Mouse (Mus musculus) MEL (cell line): Measurements from ENCODE around the gene Tead1. TPM values are rescaled to one million over a fixed set of nuclear protein-coding genes. Genes with fewer than 3 reads are reported as not detected.

Experiments used
- DNase-seq: peaks from one replicate; pipeline ENCODE4 v3.0.0; 2011; ENCODE audit warnings: low read depth, low spot score
- H3K27ac ChIP-seq: 2 replicates; pipeline ENCODE4 v1.5.1; 2012; ENCODE audit warnings: low read depth, mild to moderate bottlenecking, control low read depth, low read length, moderate library complexity; ENCODE audit not compliant: control insufficient read depth
- H3K27me3 ChIP-seq, 2 experiments: fragments of 150-350 bp in 1 of 2; sonication (generic) in 1 of 2; 2 replicates each; pipeline ENCODE4 v1.6.1; 2012; ENCODE audit warnings: low read length in 2 of 2, mild to moderate bottlenecking in 2 of 2, improper control_type of control experiment in 1 of 2, moderate library complexity in 1 of 2; ENCODE audit not compliant: insufficient read depth in 2 of 2, control insufficient read depth in 1 of 2
- H3K36me3 ChIP-seq, 2 experiments: 2 replicates each; pipeline ENCODE4 v1.6.1; 2012 to 2014; ENCODE audit warnings: low read length in 2 of 2, improper control_type of control experiment in 1 of 2, inconsistent platforms in 1 of 2, mild to moderate bottlenecking in 1 of 2; ENCODE audit not compliant: insufficient read depth in 2 of 2, control insufficient read depth in 1 of 2
- H3K4me1 ChIP-seq, 2 experiments: fragments of 150-350 bp in 1 of 2; sonication (generic) in 1 of 2; 2 replicates each; pipeline ENCODE4 v1.6.1; 2012; ENCODE audit warnings: low read length in 2 of 2, improper control_type of control experiment in 1 of 2, mild to moderate bottlenecking in 1 of 2; ENCODE audit not compliant: insufficient read depth in 2 of 2, control insufficient read depth in 1 of 2
- H3K4me3 ChIP-seq, 2 experiments: fragments of 150-350 bp in 1 of 2; sonication (generic) in 1 of 2; 2 replicates each; pipeline ENCODE4 v1.5.1; 2012; ENCODE audit warnings: low read depth in 2 of 2, low read length in 2 of 2, mild to moderate bottlenecking in 2 of 2, moderate library complexity in 2 of 2, control low read depth in 1 of 2, improper control_type of control experiment in 1 of 2; ENCODE audit not compliant: control insufficient read depth in 1 of 2, insufficient read depth in 1 of 2
- H3K79me2 ChIP-seq: 2 replicates; pipeline ENCODE4 v1.6.1; 2012; ENCODE audit warnings: mild to moderate bottlenecking, low read length, moderate library complexity; ENCODE audit not compliant: control insufficient read depth, poor library complexity, insufficient read depth
- H3K9ac ChIP-seq: 2 replicates; pipeline ENCODE4 v1.6.1; 2012; ENCODE audit warnings: low read depth, mild to moderate bottlenecking, control low read depth, low read length, moderate library complexity; ENCODE audit not compliant: control insufficient read depth, poor library complexity, severe bottlenecking
- H3K9me3 ChIP-seq: fragments of 150-350 bp; sonication (generic); replicated peaks from 2 replicates; pipeline ENCODE4 v1.6.1; 2012; ENCODE audit warnings: mild to moderate bottlenecking, low read length, improper control_type of control experiment, moderate library complexity; ENCODE audit not compliant: insufficient read depth
- CHD1 ChIP-seq: IDR thresholded peaks from 2 replicates; pipeline ENCODE4 v1.6.1; 2012; ENCODE audit warnings: low read depth, mild to moderate bottlenecking, inconsistent platforms, low read length, improper control_type of control experiment
- E2F4 ChIP-seq: IDR thresholded peaks from 2 replicates; pipeline ENCODE4 v1.6.1; 2011; ENCODE audit warnings: low read depth, low read length, improper control_type of control experiment, borderline replicate concordance
- ETS1 ChIP-seq: IDR thresholded peaks from 2 replicates; pipeline ENCODE4 v1.6.1; 2012; ENCODE audit warnings: low read depth, mild to moderate bottlenecking, inconsistent platforms, low read length, improper control_type of control experiment, moderate library complexity
- GATA1 ChIP-seq: IDR thresholded peaks from 2 replicates; pipeline ENCODE4 v1.6.1; 2011; ENCODE audit warnings: low read depth, low read length, improper control_type of control experiment
- HCFC1 ChIP-seq: IDR thresholded peaks from 2 replicates; pipeline ENCODE4 v1.6.1; 2012; ENCODE audit warnings: low read depth, mild to moderate bottlenecking, inconsistent platforms, low read length, improper control_type of control experiment, moderate library complexity
- KAT2A ChIP-seq: conservative IDR thresholded peaks from 2 replicates; pipeline ENCODE4 v1.6.1; 2012; ENCODE audit warnings: low read depth, low read length, improper control_type of control experiment, inconsistent platforms
- MAFK ChIP-seq: IDR thresholded peaks from 2 replicates; pipeline ENCODE4 v1.6.1; 2011; ENCODE audit warnings: low read depth, mild to moderate bottlenecking, low read length, improper control_type of control experiment, borderline replicate concordance
- MAX ChIP-seq: IDR thresholded peaks from 2 replicates; pipeline ENCODE4 v1.6.1; 2011; ENCODE audit warnings: low read length, improper control_type of control experiment
- MAZ ChIP-seq: IDR thresholded peaks from 2 replicates; pipeline ENCODE4 v1.6.1; 2012; ENCODE audit warnings: low read depth, mild to moderate bottlenecking, inconsistent platforms, low read length, improper control_type of control experiment
- MXI1 ChIP-seq: IDR thresholded peaks from 2 replicates; pipeline ENCODE4 v1.6.1; 2011; ENCODE audit warnings: mild to moderate bottlenecking, low read depth, low read length, improper control_type of control experiment
- MYB ChIP-seq: IDR thresholded peaks from 2 replicates; pipeline ENCODE4 v1.6.1; 2011; ENCODE audit warnings: mild to moderate bottlenecking, low read depth, low read length, improper control_type of control experiment
- MYC ChIP-seq: IDR thresholded peaks from 2 replicates; pipeline ENCODE4 v1.6.1; 2011; ENCODE audit warnings: low read depth, mild to moderate bottlenecking, low read length, improper control_type of control experiment, moderate library complexity
- NRF1 ChIP-seq: IDR thresholded peaks from 2 replicates; pipeline ENCODE4 v1.6.1; 2014; ENCODE audit warnings: low read depth, mild to moderate bottlenecking, inconsistent platforms, low read length, improper control_type of control experiment, moderate library complexity; ENCODE audit not compliant: poor library complexity, insufficient read depth, severe bottlenecking
- POLR2AphosphoS2 ChIP-seq: IDR thresholded peaks from 2 replicates; pipeline ENCODE4 v1.6.1; 2011; ENCODE audit warnings: low read length, improper control_type of control experiment
- POLR2AphosphoS5 ChIP-seq: IDR thresholded peaks from 2 replicates; pipeline ENCODE4 v1.6.1; 2012; ENCODE audit warnings: low read depth, borderline replicate concordance, mild to moderate bottlenecking, inconsistent platforms, low read length, moderate library complexity, mixed read lengths
- RAD21 ChIP-seq: IDR thresholded peaks from 2 replicates; pipeline ENCODE4 v1.6.1; 2011; ENCODE audit warnings: mild to moderate bottlenecking, low read depth, low read length, improper control_type of control experiment
- SIN3A ChIP-seq: IDR thresholded peaks from 2 replicates; pipeline ENCODE4 v1.6.1; 2012; ENCODE audit warnings: low read length, improper control_type of control experiment, inconsistent platforms
- TAL1 ChIP-seq: IDR thresholded peaks from 2 replicates; pipeline ENCODE4 v1.6.1; 2012; ENCODE audit warnings: mild to moderate bottlenecking, inconsistent platforms, low read length, moderate library complexity, mixed read lengths
- TBP ChIP-seq: IDR thresholded peaks from 2 replicates; pipeline ENCODE4 v1.8.0; 2011; ENCODE audit warnings: low read depth, low read length, improper control_type of control experiment
- TCF12 ChIP-seq: IDR thresholded peaks from 2 replicates; pipeline ENCODE4 v1.6.1; 2014; ENCODE audit warnings: low read depth, mild to moderate bottlenecking, inconsistent platforms, low read length, improper control_type of control experiment, moderate library complexity
- ZC3H11A ChIP-seq: IDR thresholded peaks from 2 replicates; pipeline ENCODE4 v1.6.1; 2012; ENCODE audit warnings: low read depth, mild to moderate bottlenecking, inconsistent platforms, low read length, improper control_type of control experiment
- ZKSCAN1 ChIP-seq: IDR thresholded peaks from 2 replicates; pipeline ENCODE4 v1.6.1; 2012; ENCODE audit warnings: low read depth, mild to moderate bottlenecking, inconsistent platforms, low read length, improper control_type of control experiment, moderate library complexity
- polyA plus RNA-seq, 2 experiments: library from polyadenylated mRNA; stranded (reverse) in 1 of 2; unstranded in 1 of 2; fragments of >175 nt in 1 of 2; fragments of >200 nt in 1 of 2; gene quantifications; 2 replicates each; pipeline versions ENCODE4 v1.2.1 to v1.2.4; 2012; ENCODE audit warnings: low replicate concordance in 2 of 2, low read depth in 1 of 2; ENCODE audit not compliant: insufficient read length in 2 of 2, insufficient read depth in 1 of 2, missing spikeins in 1 of 2
- total RNA-seq: library from RNA; depleted of rRNA; stranded (reverse); fragments of 300-350 nt; gene quantifications from 2 replicates; pipeline ENCODE4 v1.2.3, GENCODE M21; 2012

Gene Tead1
- total and polyA plus RNA-seq, 3 experiments, result not detected

- Histone ChIP-seq H3K4me1 (no peaks in the 10 kb centered on the region), H3K27ac (no peak overlapping the region), H3K9me3 (no peaks in the 10 kb centered on the region), H3K9ac (no peak overlapping the region), H3K4me3 (no peak overlapping the region), H3K27me3 (no peaks in the 10 kb centered on the region)
- TF ChIP-seq TCF12 (no peak), E2F4 (no peak), CHD1 (no peak), TBP (no peak), MAX (no peak), ZKSCAN1 (no peak), POLR2AphosphoS2 (no peak), HCFC1 (no peak), NRF1 (no peak), TAL1 (no peak), KAT2A (no peak), GATA1 (no peak), MYC (no peak), SIN3A (no peak), MYB (no peak)
- TF ChIP-seq, all 39 proteins: peak for 0
- H3K36me3 ChIP-seq, result no peaks in the 10 kb centered on the region
- no peaks in the 10 kb centered on the region for H3K79me2 ChIP-seq
- DNase-seq, result no peak
Measured at GRCm38 (mm10) chr7:112739174-112739573, 60.1 kb downstream of the Tead1 start.

GRCm38 (mm10) chr7:112741790-112742189, 62.7 kb downstream of the Tead1 start:
- TF ChIP-seq POLR2AphosphoS5 (no peak), TCF12 (no peak), HCFC1 (no peak), ZKSCAN1 (no peak), ZC3H11A (no peak), MAZ (no peak), MXI1 (no peak), ETS1 (no peak), TAL1 (no peak), KAT2A (no peak), RAD21 (no peak), MAFK (no peak), CHD1 (no peak)
- no peaks in the 10 kb centered on the region for H3K4me1 ChIP-seq
- DNase-seq, result no peak
- H3K27ac ChIP-seq, result no peak overlapping the region
- no peak overlapping the region for H3K4me3 ChIP-seq
- H3K9ac ChIP-seq, result no peak overlapping the region
- H3K79me2 ChIP-seq, result no peaks in the 10 kb centered on the region
- H3K27me3 ChIP-seq, result no peaks in the 10 kb centered on the region
- H3K36me3 ChIP-seq, result no peaks in the 10 kb centered on the region
- no peaks in the 10 kb centered on the region for H3K9me3 ChIP-seq
